Mouse (Mus musculus) kidney, postnatal 4 days (tissue): ENCODE results near the gene Phb2.

Source experiments
- DNase-seq, 2 experiments: peaks; one replicate each; pipeline ENCODE4 v3.0.0; 2021; ENCODE audit warnings: mixed read lengths in 2 of 2

The Phb2 gene

GRCm38 (mm10) chr6:124693243-124693981 lies 18.7 kb upstream of the Phb2 start:
- peak; percentile 35 to 49 for DNase-seq

GRCm38 (mm10) chr6:124694166-124694955 lies 17.8 kb upstream of the Phb2 start:
- DNase-seq = peak; percentile 82 to 90

GRCm38 (mm10) chr6:124696441-124697150 lies 15.5 kb upstream of the Phb2 start:
- no peak for DNase-seq

- DNase-seq = no peak
Observed at GRCm38 (mm10) chr6:124698751-124699150, 13.4 kb upstream of the Phb2 start.

DNA sequence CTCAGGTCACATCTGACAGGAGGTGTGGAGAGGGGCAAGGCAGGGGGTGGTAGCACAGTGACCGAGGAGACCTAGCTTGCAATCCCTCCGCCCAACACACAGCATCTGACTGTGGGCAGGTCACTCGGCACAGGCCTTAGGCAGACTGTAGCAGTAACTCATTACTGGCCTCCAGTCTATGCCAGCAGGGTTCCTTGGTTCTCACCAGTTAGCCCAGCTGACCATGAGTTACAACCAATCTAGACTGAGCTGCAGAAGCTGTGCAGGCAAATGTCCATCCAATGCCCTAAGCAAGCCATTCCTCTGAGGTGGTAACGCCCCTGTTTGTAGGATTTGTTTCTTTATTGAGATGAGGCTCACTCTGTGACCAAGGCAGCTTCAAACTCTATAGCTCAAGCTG lies 12.8 kb upstream of the Phb2 start:
- DNase-seq = no peak

DNA sequence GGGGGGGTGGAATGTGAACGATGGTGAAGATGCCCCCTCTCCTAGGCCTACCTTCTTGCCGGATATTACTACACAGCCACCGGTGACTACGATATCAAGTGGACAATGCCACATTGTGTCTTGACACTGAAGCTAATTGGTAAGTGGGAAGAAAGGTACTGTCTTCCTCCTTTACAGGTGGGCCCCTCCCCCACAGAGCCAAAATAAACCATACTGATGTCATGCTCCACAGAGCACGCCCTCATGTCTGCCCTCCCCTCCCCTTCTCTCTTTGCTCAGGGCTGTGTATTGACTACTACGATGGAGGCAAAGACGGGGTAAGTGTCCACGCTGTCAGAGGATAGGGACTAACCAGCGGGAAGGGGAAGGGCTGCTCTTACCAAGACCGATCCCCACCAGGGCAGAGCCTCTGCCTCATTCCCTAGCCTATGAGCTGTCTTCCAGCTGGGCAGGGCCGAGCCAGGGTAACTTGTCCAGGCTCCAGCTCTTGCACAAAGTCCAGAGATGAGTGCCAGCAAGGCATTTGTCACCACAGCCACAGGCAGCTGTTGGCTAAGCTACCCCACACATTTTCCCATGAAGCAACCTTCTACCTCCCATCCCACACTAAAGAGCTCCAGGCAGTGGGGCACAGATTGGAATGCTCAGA lies 12.1 kb upstream of the Phb2 start:
- peak; percentile 31 to 48 for DNase-seq

- DNase-seq = peak; percentile 35 to 55
Observed at GRCm38 (mm10) chr6:124701338-124701737, 10.8 kb upstream of the Phb2 start.

GRCm38 (mm10) chr6:124702102-124702783 lies 9.9 kb upstream of the Phb2 start:
- DNase-seq = no peak

- DNase-seq = peak; percentile 84 to 86
Observed at GRCm38 (mm10) chr6:124702784-124703103, 9.4 kb upstream of the Phb2 start.

DNA sequence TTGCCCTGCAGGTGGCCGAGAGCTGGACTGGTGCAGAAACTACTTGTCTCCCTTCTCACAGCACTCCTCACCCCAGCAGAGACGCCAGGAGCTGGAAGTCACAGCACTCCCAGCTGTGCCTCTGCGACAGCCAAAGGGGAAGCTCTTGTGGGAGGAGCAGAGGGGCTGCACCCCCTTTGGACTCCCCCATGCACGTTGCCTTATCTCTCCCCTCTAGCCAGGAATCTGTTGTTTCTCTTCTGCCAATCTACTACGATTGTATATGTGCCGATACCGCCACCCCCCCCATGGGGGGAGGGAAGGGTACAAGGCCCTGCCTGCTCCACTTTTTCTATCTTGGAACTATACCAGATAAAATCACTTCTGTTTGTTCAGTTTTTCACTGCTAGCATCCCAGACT lies 8.3 kb upstream of the Phb2 start:
- DNase-seq = no peak

- DNase-seq = no peak
Observed at GRCm38 (mm10) chr6:124704417-124704816, 7.7 kb upstream of the Phb2 start.

DNA sequence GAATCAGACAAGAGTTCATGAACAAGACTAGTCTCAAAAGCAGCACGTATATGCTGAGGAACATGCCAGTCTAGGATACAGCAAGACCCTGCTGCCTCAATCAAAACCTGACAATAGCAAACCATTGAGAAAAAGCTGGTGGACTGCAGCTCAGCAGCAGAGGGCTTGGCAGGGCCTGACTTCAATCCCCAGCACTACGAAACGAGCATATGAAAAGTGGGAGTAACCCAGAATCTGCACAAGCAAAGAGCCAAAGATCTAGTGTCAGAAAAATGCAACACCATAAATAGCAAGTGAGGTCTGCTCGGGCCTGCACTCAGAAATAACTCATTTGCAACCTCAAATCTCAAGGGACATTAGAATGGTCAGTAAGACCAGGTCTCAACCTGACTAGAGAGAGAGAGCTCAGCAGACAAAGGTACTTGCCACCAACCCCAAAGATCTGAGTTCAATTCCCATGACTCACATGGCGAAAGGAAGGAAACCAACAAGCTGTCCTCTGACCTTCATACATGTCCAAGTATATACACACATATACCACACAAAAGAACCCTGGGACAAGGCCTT lies 6.0 kb upstream of the Phb2 start:
- no peak for DNase-seq

- no peak for DNase-seq
Observed at GRCm38 (mm10) chr6:124708289-124708889, 3.7 kb upstream of the Phb2 start.

DNA sequence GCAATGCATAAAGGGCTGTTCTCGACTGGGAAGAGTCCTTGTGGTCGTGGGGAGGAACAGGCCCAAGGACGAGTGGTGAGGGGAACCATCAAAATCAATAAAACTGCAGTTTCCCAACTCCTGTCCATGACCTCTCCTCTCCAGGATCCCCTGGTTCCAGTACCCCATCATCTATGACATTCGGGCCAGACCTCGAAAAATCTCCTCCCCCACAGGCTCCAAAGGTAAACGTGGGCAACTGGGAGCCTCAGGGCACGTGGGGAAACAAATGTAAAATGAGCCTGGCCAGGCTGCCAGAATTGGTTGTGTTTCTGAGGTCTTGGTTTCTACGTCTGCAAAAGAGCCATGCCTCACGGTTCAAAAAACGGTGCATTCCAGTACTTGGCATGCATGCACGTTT lies 782 bp downstream of the Phb2 start:
- no peak for DNase-seq

DNA sequence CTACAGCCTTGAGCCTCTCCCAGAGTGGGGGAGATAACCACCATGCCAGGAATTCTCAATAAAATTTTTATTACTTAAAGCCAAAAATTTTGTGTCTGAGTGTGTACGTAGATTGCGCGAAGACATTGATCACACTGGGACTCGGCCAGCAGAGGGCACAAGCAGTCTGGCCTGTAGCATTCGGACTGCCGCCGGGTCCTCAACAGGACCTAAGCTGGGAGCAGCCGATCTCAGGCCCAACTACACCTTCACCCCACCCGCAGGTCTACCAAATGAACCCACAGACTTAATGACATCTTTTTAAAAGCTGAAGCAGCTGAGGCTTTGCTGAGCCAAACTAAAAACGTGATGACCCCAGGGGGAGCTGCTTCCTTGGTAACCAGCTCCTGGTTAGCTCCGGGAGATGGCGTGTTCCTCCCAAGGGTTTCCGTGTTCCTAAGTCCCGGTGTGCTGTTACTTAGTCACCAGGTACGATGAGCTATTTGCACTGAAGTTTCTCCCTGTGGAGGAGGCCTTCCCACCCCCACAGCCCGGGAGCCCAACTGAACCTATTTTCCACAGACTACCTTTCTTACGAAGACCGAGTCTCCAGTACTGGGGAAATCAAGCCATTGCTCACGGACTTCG lies 4.8 kb downstream of the Phb2 start:
- peak; percentile 71 to 78 for DNase-seq

- no peak for DNase-seq
Observed at GRCm38 (mm10) chr6:124717968-124718367, 5.8 kb downstream of the Phb2 start.

GRCm38 (mm10) chr6:124718703-124719102 lies 6.6 kb downstream of the Phb2 start:
- peak; percentile 63 to 77 for DNase-seq

- DNase-seq = no peak
Observed at GRCm38 (mm10) chr6:124719354-124719978, 7.3 kb downstream of the Phb2 start.

DNA sequence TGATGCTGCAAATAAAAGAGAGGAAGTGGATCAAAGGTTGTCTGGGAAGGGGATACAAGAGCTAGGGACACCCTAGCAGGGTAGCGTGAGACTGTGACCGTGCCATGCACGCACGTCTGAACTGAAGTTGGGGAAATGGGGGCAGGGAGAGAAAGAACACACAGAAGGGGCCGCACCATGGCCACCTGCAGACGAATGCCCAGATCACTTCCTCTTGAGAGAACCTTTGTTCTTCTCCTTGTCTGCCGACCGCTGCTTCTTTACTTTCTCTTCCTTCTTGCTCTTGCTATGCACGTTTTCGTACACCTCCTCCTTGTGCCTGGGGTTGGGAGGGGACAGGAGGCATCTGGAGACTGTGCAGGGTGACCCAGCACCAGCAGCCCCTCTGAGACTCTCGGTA lies 8.8 kb downstream of the Phb2 start:
- DNase-seq = no peak

DNA sequence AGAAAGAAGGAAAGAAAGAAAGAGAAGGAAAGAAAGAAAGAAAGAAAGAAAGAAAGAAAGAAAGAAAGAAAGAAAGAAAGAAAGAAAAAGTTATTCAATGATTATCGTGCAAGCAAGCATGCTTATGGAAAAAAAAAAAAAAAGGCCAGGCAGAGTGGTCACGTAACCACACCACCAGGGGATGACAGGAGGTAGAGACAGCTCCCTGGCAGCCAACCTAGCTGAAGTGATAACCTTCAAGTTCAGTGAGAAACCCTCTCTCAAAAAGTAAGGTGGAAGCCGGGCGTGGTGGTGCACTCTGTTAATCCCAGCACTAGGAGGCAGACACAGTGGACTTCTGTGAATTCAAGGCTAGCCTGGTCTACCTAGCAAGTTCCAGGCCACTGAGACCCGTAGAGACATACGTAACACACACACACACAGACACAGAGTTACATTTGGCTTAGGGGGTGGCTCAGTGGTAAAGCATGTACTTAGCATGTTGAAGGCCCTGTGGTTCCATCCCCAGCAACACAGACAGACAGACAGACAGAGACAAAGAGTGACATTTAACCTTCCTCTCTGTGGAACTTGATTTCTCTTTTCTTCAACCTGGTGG lies 10.8 kb downstream of the Phb2 start:
- no peak for DNase-seq
